Mouse (Mus musculus) hindbrain, embryonic 15.5 days (tissue): ENCODE data around the gene Cdk6. TPM values are rescaled to one million over a fixed set of nuclear protein-coding genes. Genes with fewer than 3 reads are reported as not detected.
"Not testable (repeated sequence)": the region's sequence is repeated elsewhere in the genome, so short reads cannot be mapped to it uniquely, and the experiment has no call there.

ENCODE experiments used
- ATAC-seq: fragments of 200-750 bp; cut with Nextera tagmentation; 2 replicates; pipeline ENCODE4 v1.8.0; 2017; ENCODE audit warnings: low read depth, moderate number of reproducible peaks, moderate TSS enrichment; ENCODE audit not compliant: low FRiP score
- H3K27ac ChIP-seq: fragments of 300-500 bp; sonication (generic); replicated peaks from 2 replicates; pipeline ENCODE4 v1.5.1; 2015; ENCODE audit warnings: mild to moderate bottlenecking, inconsistent platforms
- H3K27me3 ChIP-seq: fragments of 300-500 bp; sonication (generic); 2 replicates; pipeline ENCODE4 v1.6.1; 2015; ENCODE audit warnings: control low read depth, inconsistent platforms
- H3K36me3 ChIP-seq: fragments of 300-500 bp; sonication (generic); 2 replicates; pipeline ENCODE4 v1.6.1; 2015; ENCODE audit warnings: control low read depth, inconsistent platforms
- H3K4me1 ChIP-seq: fragments of 300-500 bp; sonication (generic); replicated peaks from 2 replicates; pipeline ENCODE4 v1.6.1; 2015; ENCODE audit warnings: control low read depth, inconsistent platforms
- H3K4me2 ChIP-seq: fragments of 300-500 bp; sonication (generic); 2 replicates; pipeline ENCODE4 v1.6.1; 2015; ENCODE audit warnings: moderate library complexity, mild to moderate bottlenecking, inconsistent platforms
- H3K4me3 ChIP-seq: fragments of 300-500 bp; sonication (generic); 2 replicates; pipeline ENCODE4 v1.5.1; 2015; ENCODE audit warnings: mild to moderate bottlenecking, inconsistent platforms
- H3K9ac ChIP-seq: fragments of 300-500 bp; sonication (generic); 2 replicates; pipeline ENCODE4 v1.6.1; 2015; ENCODE audit warnings: inconsistent platforms
- H3K9me3 ChIP-seq: fragments of 300-500 bp; sonication (generic); 2 replicates; pipeline ENCODE4 v1.6.1; 2016; ENCODE audit warnings: control low read depth, inconsistent platforms
- WGBS: fragments of 180-500 bp; shearing (Covaris S2); methylation state at CpG from one replicate; pipeline ENCODE4 v1.1.7; 2015; 5-methylcytosine and 5-hydroxymethylcytosine counted together
- polyA plus RNA-seq: library from polyadenylated mRNA; unstranded; fragments of >200 nt; fragmentation: Nextera tagmentation; extraction: Ambion mirVana; gene quantifications from 2 replicates; pipeline ENCODE4 v1.2.1, GENCODE M21; 2015

The Cdk6 gene
- polyA plus RNA-seq, 1 experiment from 2014 or later, result 12.0 TPM

GRCm38 (mm10) chr5:3407926-3408325, 66.6 kb downstream of the Cdk6 start:
- Histone ChIP-seq H3K4me1 (0 out of 2 replicates have a peak, but pooled peaks cover 7% of the 10 kb centered on the region), H3K4me2 (no peak overlapping the region), H3K36me3 (no peaks in the 10 kb centered on the region), H3K9me3 (no peaks in the 10 kb centered on the region), H3K4me3 (no peak overlapping the region), H3K27me3 (no peaks in the 10 kb centered on the region), H3K27ac (no peak overlapping the region), H3K9ac (no peak overlapping the region)
- ATAC-seq, result no peak
- WGBS, result 76% methylated on average over 9 of the region's 9 CpGs

DNA sequence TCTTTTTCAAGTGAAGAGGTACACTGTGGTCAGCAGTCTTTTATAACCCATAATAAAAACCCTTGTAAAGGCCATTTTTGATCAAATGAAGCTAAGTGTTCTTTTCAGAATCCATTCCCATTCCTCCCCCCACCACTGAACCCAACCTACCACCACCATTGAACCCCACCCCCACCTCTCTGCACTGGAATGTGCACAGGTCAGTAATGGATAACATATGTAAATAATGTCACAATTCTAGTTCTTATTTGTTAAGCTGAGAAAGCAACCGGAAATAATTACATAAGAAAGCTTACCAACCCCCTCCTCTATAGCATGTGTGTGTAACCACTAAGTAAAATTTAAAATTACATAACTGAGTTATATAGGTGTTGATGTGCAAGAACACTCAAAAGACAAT, 76.9 kb downstream of the Cdk6 start:
- H3K4me1 ChIP-seq, H3K27me3 ChIP-seq, H3K9me3 ChIP-seq, ATAC-seq, H3K27ac ChIP-seq, H3K4me3 ChIP-seq, H3K36me3 ChIP-seq, H3K9ac ChIP-seq, H3K4me2 ChIP-seq: not testable (repeated sequence)
- 98% methylated on average over 1 of the region's 1 CpGs for WGBS

DNA sequence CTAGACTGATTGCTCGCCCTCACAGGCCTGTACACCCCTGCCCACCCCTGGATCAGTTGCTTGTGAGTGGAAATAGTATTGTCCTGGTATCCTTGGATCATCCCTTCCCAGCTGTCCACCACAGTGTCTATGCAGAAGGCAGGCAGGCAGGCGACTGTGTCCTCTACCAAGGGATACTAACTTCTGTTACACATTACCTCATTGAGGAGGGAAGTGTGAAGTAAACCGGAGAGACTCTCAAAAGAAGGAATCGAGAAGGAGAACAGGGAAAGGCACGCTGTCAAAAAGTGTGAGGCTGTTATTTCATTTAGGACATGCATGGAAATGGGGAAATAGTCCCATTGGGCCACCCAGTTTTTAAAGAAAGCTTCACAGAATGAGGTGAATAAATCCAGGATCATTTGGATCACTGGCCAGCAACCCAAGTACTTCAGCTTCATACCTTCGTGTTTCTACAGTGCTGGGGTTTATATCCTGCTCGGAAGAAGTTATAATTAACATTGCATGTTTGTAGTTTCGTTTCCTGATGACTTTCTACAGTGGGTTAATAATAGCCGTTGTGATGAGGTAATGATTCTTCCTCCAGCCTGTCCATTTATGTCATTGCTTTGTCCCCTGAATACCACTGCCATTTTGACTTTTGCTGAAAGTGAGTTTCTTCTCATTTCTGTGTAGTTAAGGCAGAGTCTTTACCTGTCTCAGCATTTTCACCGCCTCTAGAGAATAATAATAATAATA, 79.0 kb downstream of the Cdk6 start:
- no peak overlapping the region for H3K9ac ChIP-seq
- no peaks in the 10 kb centered on the region for H3K36me3 ChIP-seq
- no peaks in the 10 kb centered on the region for H3K27me3 ChIP-seq
- no peak overlapping the region for H3K4me3 ChIP-seq
- ATAC-seq, result no peak
- WGBS, result 82% methylated on average over 10 of the region's 10 CpGs
- H3K4me1 ChIP-seq, result no peaks in the 10 kb centered on the region
- H3K4me2 ChIP-seq, result no peak overlapping the region
- no peaks in the 10 kb centered on the region for H3K9me3 ChIP-seq
- H3K27ac ChIP-seq, result no peak overlapping the region

- Histone ChIP-seq H3K4me1 (no peaks in the 10 kb centered on the region), H3K9ac (no peak overlapping the region), H3K27me3 (no peaks in the 10 kb centered on the region), H3K4me3 (no peak overlapping the region), H3K27ac (no peak overlapping the region), H3K4me2 (no peak overlapping the region), H3K9me3 (no peaks in the 10 kb centered on the region), H3K36me3 (no peaks in the 10 kb centered on the region)
- ATAC-seq, result no peak
- 81% methylated on average over 3 of the region's 3 CpGs for WGBS
Measured at GRCm38 (mm10) chr5:3420832-3421228, 79.5 kb downstream of the Cdk6 start.

DNA sequence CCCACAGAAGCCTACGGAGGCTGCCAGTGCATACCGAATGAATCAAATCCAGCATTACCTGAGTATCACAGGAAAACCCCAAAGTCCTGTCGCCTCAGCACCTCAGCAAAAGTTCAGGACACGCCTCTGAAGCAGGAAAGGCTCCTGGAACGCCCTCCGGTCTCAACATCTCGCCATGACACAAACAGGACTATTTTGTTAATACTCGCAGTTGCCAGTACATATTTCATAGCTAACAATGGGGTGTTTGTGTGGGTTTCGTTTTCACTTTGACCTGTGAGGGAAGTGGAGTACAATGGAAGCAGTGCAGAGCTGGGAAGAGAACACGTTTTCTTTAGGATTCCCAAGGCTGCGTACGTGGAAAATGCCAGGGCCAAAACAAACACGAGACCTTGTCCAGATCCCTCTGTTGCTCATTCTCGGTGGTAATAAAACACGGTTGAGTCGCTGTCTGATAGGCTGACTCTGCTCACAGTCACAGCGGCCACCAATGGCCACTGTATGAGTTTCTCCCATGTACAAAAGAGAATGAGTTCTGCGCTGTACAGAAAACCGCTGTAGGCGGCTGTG, 91.9 kb downstream of the Cdk6 start:
- H3K4me2 ChIP-seq, H3K4me3 ChIP-seq, H3K4me1 ChIP-seq, H3K27ac ChIP-seq, H3K9me3 ChIP-seq, H3K36me3 ChIP-seq, H3K27me3 ChIP-seq, ATAC-seq, H3K9ac ChIP-seq: not testable (repeated sequence)
- WGBS, result 79% methylated on average over 20 of the region's 20 CpGs

DNA sequence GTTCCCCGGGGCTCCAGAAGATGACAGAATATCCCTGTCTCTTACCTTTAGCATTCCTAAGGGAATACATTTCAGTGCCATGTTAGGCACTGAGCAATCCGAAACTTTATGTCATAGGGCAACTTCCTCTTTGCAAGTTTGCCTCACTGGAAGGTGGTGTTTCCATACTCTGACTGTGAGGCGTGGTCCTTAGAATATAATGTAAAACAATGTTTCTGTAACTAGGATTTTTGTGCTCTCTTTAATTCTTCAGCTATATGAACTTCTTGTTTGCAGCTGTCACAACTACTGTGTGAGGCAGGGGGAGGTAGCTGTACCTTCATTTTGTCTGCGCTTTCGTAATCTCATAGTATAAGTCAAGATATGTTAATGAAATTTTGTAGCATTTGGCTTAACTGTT, 92.8 kb downstream of the Cdk6 start:
- not testable (repeated sequence) for H3K9ac ChIP-seq, H3K4me3 ChIP-seq, H3K9me3 ChIP-seq, H3K4me2 ChIP-seq, H3K36me3 ChIP-seq, ATAC-seq, H3K27me3 ChIP-seq, H3K27ac ChIP-seq, H3K4me1 ChIP-seq
- WGBS, result 95% methylated on average over 5 of the region's 5 CpGs

GRCm38 (mm10) chr5:3438453-3439003, 97.2 kb downstream of the Cdk6 start:
- not testable (repeated sequence) for H3K36me3 ChIP-seq, ATAC-seq, H3K9ac ChIP-seq, H3K27me3 ChIP-seq, H3K4me2 ChIP-seq, H3K4me1 ChIP-seq, H3K4me3 ChIP-seq, H3K27ac ChIP-seq, H3K9me3 ChIP-seq
- 95% methylated on average over 9 of the region's 9 CpGs for WGBS

- not testable (repeated sequence) for H3K36me3 ChIP-seq, H3K4me3 ChIP-seq, H3K4me2 ChIP-seq, H3K27ac ChIP-seq, H3K9ac ChIP-seq, H3K9me3 ChIP-seq, H3K27me3 ChIP-seq, H3K4me1 ChIP-seq, ATAC-seq
- 85% methylated on average over 6 of the region's 6 CpGs for WGBS
Measured at GRCm38 (mm10) chr5:3439386-3439785, 98.1 kb downstream of the Cdk6 start.

- not testable (repeated sequence) for H3K27ac ChIP-seq, H3K9me3 ChIP-seq, H3K9ac ChIP-seq, H3K4me2 ChIP-seq, H3K36me3 ChIP-seq, H3K4me3 ChIP-seq, H3K27me3 ChIP-seq, H3K4me1 ChIP-seq, ATAC-seq
- 84% methylated on average over 3 of the region's 3 CpGs for WGBS
Measured at GRCm38 (mm10) chr5:3442524-3442923, 101.2 kb downstream of the Cdk6 start.

- not testable (repeated sequence) for H3K4me1 ChIP-seq, H3K27me3 ChIP-seq, H3K9ac ChIP-seq, H3K9me3 ChIP-seq, H3K36me3 ChIP-seq, H3K4me3 ChIP-seq, H3K27ac ChIP-seq, ATAC-seq
- 27% methylated on average over 9 of the region's 9 CpGs for WGBS
- peak overlapping the region; percentile 23; the same call in 1 of the 2 replicates for H3K4me2 ChIP-seq
Measured at GRCm38 (mm10) chr5:3451233-3451632, 109.9 kb downstream of the Cdk6 start.

- H3K36me3 ChIP-seq, H3K4me1 ChIP-seq, H3K4me3 ChIP-seq, H3K9ac ChIP-seq, ATAC-seq, H3K27me3 ChIP-seq, H3K4me2 ChIP-seq, H3K9me3 ChIP-seq, H3K27ac ChIP-seq: not testable (repeated sequence)
- 3% methylated on average over 6 of the region's 6 CpGs for WGBS
Measured at GRCm38 (mm10) chr5:3453946-3454345, 112.7 kb downstream of the Cdk6 start.

DNA sequence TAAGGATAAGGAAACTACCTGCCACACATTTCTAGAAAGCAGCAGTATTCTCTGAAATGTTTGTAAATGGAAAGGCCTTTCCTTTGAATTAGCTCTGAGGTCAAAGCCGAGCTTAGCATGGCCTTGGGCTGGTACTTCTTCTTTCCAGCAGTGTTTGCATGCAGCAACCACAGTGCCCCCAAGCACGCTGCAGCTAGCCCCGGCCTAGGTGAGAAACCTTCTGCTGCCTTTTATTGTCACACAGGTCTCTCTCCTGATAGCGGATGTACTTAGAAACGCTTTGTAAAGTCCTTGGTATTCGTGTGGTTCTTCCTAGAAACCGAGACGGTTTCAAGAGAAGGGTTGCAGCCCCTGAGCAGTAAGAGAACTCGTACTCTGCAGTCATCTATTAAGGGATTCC, 119.6 kb downstream of the Cdk6 start:
- H3K36me3 ChIP-seq, result no peaks in the 10 kb centered on the region
- H3K4me2 ChIP-seq, result no peak overlapping the region
- no peak overlapping the region for H3K27ac ChIP-seq
- no peaks in the 10 kb centered on the region for H3K27me3 ChIP-seq
- H3K4me1 ChIP-seq, result no peaks in the 10 kb centered on the region
- H3K9ac ChIP-seq, result no peak overlapping the region
- 88% methylated on average over 9 of the region's 9 CpGs for WGBS
- H3K4me3 ChIP-seq, result no peak overlapping the region
- no peaks in the 10 kb centered on the region for H3K9me3 ChIP-seq
- ATAC-seq, result no peak
